Mouse (Mus musculus) C2C12 (cell line): ENCODE results near the gene Ecsit.

Source experiments
- CEBPB ChIP-seq: IDR thresholded peaks from one replicate; pipeline ENCODE4 v1.6.1; 2011; ENCODE audit warnings: low read depth, mild to moderate bottlenecking, control low read depth, moderate library complexity
- CTCF ChIP-seq: IDR thresholded peaks from one replicate; pipeline ENCODE4 v1.5.1; 2011; ENCODE audit not compliant: control insufficient read depth, insufficient read depth, insufficient read length
- FOSL1 ChIP-seq: IDR thresholded peaks from one replicate; pipeline ENCODE4 v1.8.0; 2011; ENCODE audit warnings: mild to moderate bottlenecking, low read length; ENCODE audit not compliant: poor library complexity, insufficient read depth, severe bottlenecking
- MAX ChIP-seq: IDR thresholded peaks from one replicate; pipeline ENCODE4 v1.6.1; 2011; ENCODE audit warnings: mild to moderate bottlenecking, control low read depth
- MYOD1 ChIP-seq: IDR thresholded peaks from one replicate; pipeline ENCODE4 v1.6.1; 2011; ENCODE audit warnings: low read depth; ENCODE audit not compliant: control insufficient read depth, insufficient read length
- MYOG ChIP-seq: IDR thresholded peaks from one replicate; pipeline ENCODE4 v1.6.1; 2011; ENCODE audit not compliant: control insufficient read depth, insufficient read length; ENCODE audit errors: extremely low read depth
- USF1 ChIP-seq: IDR thresholded peaks from one replicate; pipeline ENCODE4 v1.6.1; 2011; ENCODE audit warnings: low read depth, mild to moderate bottlenecking, control low read depth, moderate library complexity

GRCm38 (mm10) chr9:22056303-22056910 lies 28.8 kb downstream of the Ecsit start:
- no peak for TF ChIP-seq USF1
- TF ChIP-seq MAX: no peak
- TF ChIP-seq CTCF: no peak
- TF ChIP-seq MYOD1: no peak
- no peak for TF ChIP-seq MYOG
- TF ChIP-seq CEBPB: no peak
- no peak for TF ChIP-seq FOSL1
